Comparison of ENCODE assay signal across 8 mouse cellular contexts in the genomic region with DNA sequence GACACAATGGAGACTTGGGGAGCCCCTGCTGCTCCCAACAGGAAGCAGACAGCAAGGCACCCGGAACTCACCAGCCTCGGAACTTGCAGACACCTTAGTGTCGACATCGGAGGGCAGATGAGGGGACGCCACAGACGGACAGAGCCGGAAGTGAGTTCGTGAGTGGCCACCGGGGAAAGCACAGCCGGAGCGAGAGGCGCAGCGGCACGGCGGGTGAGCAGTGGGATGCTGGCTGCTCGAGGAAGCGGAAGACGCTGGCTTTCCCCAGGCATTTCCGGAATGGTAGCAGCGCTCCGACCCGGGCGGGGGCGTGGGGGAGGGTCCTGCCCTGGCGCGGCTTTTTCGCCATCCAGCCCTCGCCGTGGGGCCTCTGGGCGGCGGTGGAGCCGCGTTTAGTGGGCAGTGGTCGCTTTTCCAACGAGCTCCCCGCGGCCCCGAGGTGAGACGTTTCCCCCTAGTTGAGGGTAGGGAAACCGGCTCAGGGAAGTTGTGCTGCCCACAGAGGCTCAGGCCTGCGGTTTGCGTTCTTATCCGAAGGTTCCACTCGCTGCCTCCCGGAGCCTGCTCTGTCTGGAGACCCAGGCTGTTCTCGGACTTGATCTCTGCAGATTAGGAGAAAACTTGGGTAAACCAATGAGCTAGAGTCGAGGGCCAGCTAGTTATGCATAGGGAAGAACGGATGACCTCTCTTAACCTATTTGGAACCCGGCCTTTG. TPM values are rescaled to one million over a fixed set of nuclear protein-coding genes. Genes with fewer than 3 reads are reported as not detected.
A peak's percentile ranks its signal among the peaks of the same experiment; 100 is the strongest.
DNase-seq lines count a peak whose midpoint lies in the region; ATAC-seq and TF ChIP-seq lines count a peak whose summit lies in the region.

A gene (plus strand): TSS at position 120 of the 715 bp plus-strand sequence.
A gene (minus strand): TSS at position 227 of the 715 bp plus-strand sequence.

- peak within 1 kb of the TSS; percentile 78 for H3K4me2 ChIP-seq in forebrain, postnatal 0 days (ENCODE audit: low read depth)
- peak within 1 kb of the TSS; percentile 61 for H3K4me2 ChIP-seq in lung, embryonic 15.5 days

- peaks cover 4 to 10% of the 10 kb centered on the region in 2 experiments for H3K4me1 ChIP-seq in MEL (ENCODE audit: control insufficient read depth in 1 of 2, insufficient read depth in 2 of 2, low read length in 2 of 2)
- no peaks in the 10 kb centered on the region; the same call in 1 of the 2 replicates for H3K4me1 ChIP-seq in cerebellum, adult 2 months (ENCODE audit: control insufficient read depth, insufficient read depth, low read length)
- peaks cover 7% of the 10 kb centered on the region; the same call in 1 of the 2 replicates for H3K4me1 ChIP-seq in forebrain, postnatal 0 days (ENCODE audit: insufficient read depth)
- H3K4me1 ChIP-seq in lung, embryonic 15.5 days: peaks cover 16% of the 10 kb centered on the region

- peak within 1 kb of the TSS; percentile 98 for H3K9ac ChIP-seq in MEL (ENCODE audit: control insufficient read depth, low read depth, low read length, poor library complexity, severe bottlenecking)
- peak within 1 kb of the TSS; percentile 84 for H3K9ac ChIP-seq in forebrain, postnatal 0 days
- peak within 1 kb of the TSS; percentile 90 for H3K9ac ChIP-seq in lung, embryonic 15.5 days

- ATAC-seq in forebrain, postnatal 0 days: peak; percentile 98
- peak; percentile 96 for ATAC-seq in lung, embryonic 15.5 days (ENCODE audit: borderline replicate concordance, extremely low read depth, low FRiP score, low TSS enrichment)

- peak within 1 kb of the TSS; percentile 94 to 95 for H3K4me3 ChIP-seq in MEL (ENCODE audit: control insufficient read depth in 1 of 2, insufficient read depth in 1 of 2, low read depth in 2 of 2, low read length in 2 of 2)
- peak within 1 kb of the TSS; percentile 72 for H3K4me3 ChIP-seq in cerebellum, adult 2 months (replicated peaks; ENCODE audit: insufficient read depth, low read depth, low read length)
- H3K4me3 ChIP-seq in forebrain, postnatal 0 days (ENCODE audit: low read depth, low read length): peak within 1 kb of the TSS; percentile 79
- peak within 1 kb of the TSS; percentile 68 for H3K4me3 ChIP-seq in lung, embryonic 15.5 days

- peak; percentile 71 to 83; a peak in 2 of 4 replicates for TF ChIP-seq POLR2A in MEL (IDR thresholded peaks at IDR 0.05; ENCODE audit: control insufficient read depth in 1 of 2, insufficient read depth in 1 of 2, low read depth in 1 of 2, low read length in 2 of 2, poor library complexity in 1 of 2)
- TF ChIP-seq POLR2A in cerebellum, adult 2 months (IDR thresholded peaks at IDR 0.05; ENCODE audit: borderline replicate concordance, insufficient read depth, low read length): peak; percentile 72

- peak within 1 kb of the TSS; percentile 97 for H3K27ac ChIP-seq in MEL (ENCODE audit: control insufficient read depth, low read depth, low read length)
- peak within 1 kb of the TSS; percentile 17 for H3K27ac ChIP-seq in cerebellum, adult 2 months (ENCODE audit: insufficient read depth, low read length)
- peak within 1 kb of the TSS; percentile 92 for H3K27ac ChIP-seq in forebrain, postnatal 0 days (ENCODE audit: low read depth, low read length)
- H3K27ac ChIP-seq in lung, embryonic 15.5 days: peak within 1 kb of the TSS; percentile 96

- peak in 1 of 3 experiments; percentile 4; a peak in 1 of 6 replicates for TF ChIP-seq CTCF in MEL (IDR thresholded peaks at IDR 0.05 in 2 of 3, conservative IDR thresholded peaks at IDR 0.05 in 1 of 3; ENCODE audit: control insufficient read depth in 1 of 3, insufficient read depth in 1 of 3, low read depth in 2 of 3, low read length in 3 of 3, poor library complexity in 1 of 3, severe bottlenecking in 1 of 3)
- TF ChIP-seq CTCF in cerebellum, adult 2 months (IDR thresholded peaks at IDR 0.05; ENCODE audit: borderline replicate concordance, insufficient read depth, low read depth, low read length): no peak
- TF ChIP-seq CTCF in forebrain, postnatal 0 days (IDR thresholded peaks at IDR 0.05; ENCODE audit: low read depth): peak; percentile 66

- H3K9me3 ChIP-seq in MEL (replicated peaks; ENCODE audit: insufficient read depth, low read length): no peaks in the 10 kb centered on the region
- H3K9me3 ChIP-seq in forebrain, postnatal 0 days (ENCODE audit: low read length): no peaks in the 10 kb centered on the region
- H3K9me3 ChIP-seq in lung, embryonic 15.5 days: no peaks in the 10 kb centered on the region

- under 1% methylated on average over 49 of the region's 49 CpGs for WGBS in cerebellum, adult 2 months
- under 1% methylated on average over 49 of the region's 49 CpGs for WGBS in forebrain, postnatal 0 days
- under 1% methylated on average over 48 of the region's 49 CpGs for WGBS in lung, embryonic 15.5 days

- H3K27me3 ChIP-seq in MEL (ENCODE audit: control insufficient read depth in 1 of 2, insufficient read depth in 2 of 2, low read length in 2 of 2): no peaks in the 10 kb centered on the region
- no peaks in the 10 kb centered on the region for H3K27me3 ChIP-seq in cerebellum, adult 2 months (ENCODE audit: control insufficient read depth, insufficient read depth, low read length)
- no peaks in the 10 kb centered on the region for H3K27me3 ChIP-seq in forebrain, postnatal 0 days (ENCODE audit: insufficient read depth, low read length)
- H3K27me3 ChIP-seq in lung, embryonic 15.5 days: no peaks in the 10 kb centered on the region

- TF ChIP-seq RAD21 in MEL (IDR thresholded peaks at IDR 0.05; ENCODE audit: low read depth, low read length): no peak

- H3K36me3 ChIP-seq in MEL (ENCODE audit: control insufficient read depth in 1 of 2, insufficient read depth in 2 of 2, low read length in 2 of 2): peaks cover 3 to 23% of the 10 kb centered on the region in 2 experiments
- H3K36me3 ChIP-seq in forebrain, postnatal 0 days (ENCODE audit: insufficient read depth): 0 out of 2 replicates have a peak, but pooled peaks cover 4% of the 10 kb centered on the region
- peaks cover 7% of the 10 kb centered on the region for H3K36me3 ChIP-seq in lung, embryonic 15.5 days

- DNase-seq in MEL (ENCODE audit: low read depth, low spot score): peak; percentile 97
- peak; percentile 89 to 90 for DNase-seq in cerebellum, adult 2 months
- DNase-seq in forebrain, postnatal 0 days: peak; percentile 98
- peak; percentile 92 for DNase-seq in heart, postnatal 4 days
- DNase-seq in layer of hippocampus, adult 8-10 months (ENCODE audit: low spot score in 2 of 2): peak; percentile 87 to 91
- DNase-seq in ovary, adult 18-20 months (ENCODE audit: low spot score): peak; percentile 84
- DNase-seq in thymus, postnatal 0 days (ENCODE audit: low spot score): peak; percentile 95

- TF ChIP-seq EP300 in MEL (IDR thresholded peaks at IDR 0.05; ENCODE audit: low read depth in 1 of 2, low read length in 2 of 2): peak; percentile 25 to 32; a peak in 3 of 4 replicates

- peaks cover 14% of the 10 kb centered on the region for H3K79me2 ChIP-seq in MEL (ENCODE audit: control insufficient read depth, insufficient read depth, low read length, poor library complexity)

TF ChIP-seq in MEL, 35 proteins besides CTCF, POLR2A, EP300 and RAD21 (continues in another document):
- TF ChIP-seq MAX (IDR thresholded peaks at IDR 0.05; ENCODE audit: low read length): peak; percentile 67; the same call in 1 of the 2 replicates
- peak; percentile 70 for TF ChIP-seq MXI1 (IDR thresholded peaks at IDR 0.05; ENCODE audit: low read depth, low read length)
- TF ChIP-seq USF1 (IDR thresholded peaks at IDR 0.05; ENCODE audit: low read depth, low read length): no peak
- no peak for TF ChIP-seq E2F4 (IDR thresholded peaks at IDR 0.05; ENCODE audit: borderline replicate concordance, low read depth, low read length)
- no peak for TF ChIP-seq USF2 (IDR thresholded peaks at IDR 0.05; ENCODE audit: borderline replicate concordance in 1 of 2, insufficient read depth in 1 of 2, low read depth in 1 of 2, low read length in 2 of 2)
- TF ChIP-seq POLR2AphosphoS5 (IDR thresholded peaks at IDR 0.05; ENCODE audit: borderline replicate concordance, low read depth, low read length): no peak
- TF ChIP-seq NRF1 (IDR thresholded peaks at IDR 0.05; ENCODE audit: insufficient read depth, low read depth, low read length, poor library complexity, severe bottlenecking): peak; percentile 40; the same call in 1 of the 2 replicates
- peak; percentile 95 for TF ChIP-seq SIN3A (IDR thresholded peaks at IDR 0.05; ENCODE audit: low read length)
- TF ChIP-seq JUND (IDR thresholded peaks at IDR 0.05; ENCODE audit: low read depth, low read length): no peak
- no peak for TF ChIP-seq BHLHE40 (IDR thresholded peaks at IDR 0.05; ENCODE audit: borderline replicate concordance, low read depth, low read length)
- TF ChIP-seq MAZ (IDR thresholded peaks at IDR 0.05; ENCODE audit: low read depth, low read length): peak; percentile 78
- peak; percentile 62; the same call in 1 of the 2 replicates for TF ChIP-seq RCOR1 (IDR thresholded peaks at IDR 0.05; ENCODE audit: low read depth, low read length)
- peak; percentile 93 for TF ChIP-seq HCFC1 (IDR thresholded peaks at IDR 0.05; ENCODE audit: low read depth, low read length)

RNA-seq across cellular contexts. Expression of the first gene that starts in this region (rescaled TPM):
- total RNA-seq in MEL (2012; rRNA removed): 49.9 and 50.5 TPM in 2 replicates
- polyA plus RNA-seq in MEL (2012; ENCODE audit: insufficient read depth in 1 of 2, insufficient read length in 2 of 2, low read depth in 1 of 2, low replicate concordance in 2 of 2, missing spikeins in 1 of 2): 10 to 100 TPM in 1 of 2 experiments, not detected in 1; 93.2 TPM
- 102 and 114 TPM in 2 replicates for polyA plus RNA-seq in cerebellum, adult 2 months (2012; rRNA removed)
- total RNA-seq in forebrain, postnatal 0 days (2014; rRNA removed): 74.3 and 88.6 TPM in 2 replicates
- polyA plus RNA-seq in forebrain, postnatal 0 days (2015; fragmentation: Nextera tagmentation; extraction: Ambion mirVana): 41.1 and 52.5 TPM in 2 replicates
- 10 to 100 TPM; 42.4 to 47.5 TPM for total RNA-seq in heart, postnatal 4 days (2021)
- total RNA-seq in layer of hippocampus, adult 8-10 months (2022): 10 to 100 TPM; 68.6 to 86.2 (median 73.0) TPM
- 64.0 and 69.9 TPM in 2 replicates for polyA plus RNA-seq in lung, embryonic 15.5 days (2015; fragmentation: Nextera tagmentation; extraction: Ambion mirVana)
- polyA plus RNA-seq in thymus, postnatal 0 days (2015; fragmentation: Nextera tagmentation; extraction: Ambion mirVana): 53.2 and 59.6 TPM in 2 replicates

RNA-seq across cellular contexts. Expression of the second gene that starts in this region (rescaled TPM):
- total RNA-seq in MEL (2012; rRNA removed): not detected in 2 replicates
- under 1 TPM in 1 of 2 experiments, not detected in 1; 0.33 TPM for polyA plus RNA-seq in MEL (2012; ENCODE audit: insufficient read depth in 1 of 2, insufficient read length in 2 of 2, low read depth in 1 of 2, low replicate concordance in 2 of 2, missing spikeins in 1 of 2)
- 0.40 TPM in 1 of 2 replicates, not detected in the other for polyA plus RNA-seq in cerebellum, adult 2 months (2012; rRNA removed)
- total RNA-seq in forebrain, postnatal 0 days (2014; rRNA removed): 0.95 and 6.2 TPM in 2 replicates
- polyA plus RNA-seq in forebrain, postnatal 0 days (2015; fragmentation: Nextera tagmentation; extraction: Ambion mirVana): 0.83 and 0.97 TPM in 2 replicates
- total RNA-seq in heart, postnatal 4 days (2021): not detected
- 1 to 10 TPM in 1 of 4 experiments, not detected in 3; 1.9 TPM for total RNA-seq in layer of hippocampus, adult 8-10 months (2022)
- polyA plus RNA-seq in lung, embryonic 15.5 days (2015; fragmentation: Nextera tagmentation; extraction: Ambion mirVana): 2.6 and 3.2 TPM in 2 replicates
- 6.3 and 7.3 TPM in 2 replicates for polyA plus RNA-seq in thymus, postnatal 0 days (2015; fragmentation: Nextera tagmentation; extraction: Ambion mirVana)

Comparison
In these comparisons a context has a peak if more than half of its experiments do, and no peak if none do; other contexts are left out.
1. Peak in every context shown above with its lines: DNase-seq, ATAC-seq, H3K4me3 ChIP-seq and H3K27ac ChIP-seq.
2. H3K27ac ChIP-seq: peak in every context shown above with its lines; median percentile 97 in MEL; 96 in lung, embryonic 15.5 days; 92 in forebrain, postnatal 0 days; 17 in cerebellum, adult 2 months.